Mouse (Mus musculus) bone marrow, adult 2 months (tissue): ENCODE results near the gene Styx.

Experiments
- CTCF ChIP-seq: fragments of 200-500 bp; IDR thresholded peaks from 2 replicates; pipeline ENCODE4 v1.5.1; 2011; ENCODE audit warnings: low read length, control low read depth; ENCODE audit not compliant: control insufficient read depth, insufficient read depth
- POLR2A ChIP-seq: fragments of 200-500 bp; IDR thresholded peaks from 2 replicates; pipeline ENCODE4 v1.6.1; 2011; ENCODE audit warnings: low read depth, mild to moderate bottlenecking, control low read depth, low read length, borderline replicate concordance; ENCODE audit not compliant: control insufficient read depth

DNA sequence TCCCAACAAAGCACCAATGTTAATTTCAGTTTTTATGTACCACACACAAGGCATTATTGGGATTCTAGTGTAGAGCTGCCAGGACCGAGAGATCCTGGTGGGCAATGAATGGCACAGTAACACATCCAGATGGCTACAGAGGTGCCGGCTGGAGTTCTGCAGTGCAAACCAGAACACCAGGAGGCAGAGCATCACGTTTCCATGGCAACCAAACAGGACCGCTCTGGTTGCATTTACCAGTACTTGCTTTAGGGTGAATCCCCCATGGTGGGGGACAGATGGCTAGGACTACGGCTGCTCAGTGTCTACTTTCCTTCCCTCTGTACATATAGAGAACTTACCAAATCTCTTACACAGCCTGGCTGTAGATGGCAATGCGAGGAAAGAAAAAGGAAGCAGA, 111.5 kb downstream of the Styx start:
- TF ChIP-seq POLR2A (no peak), CTCF (no peak)
